Mouse (Mus musculus) thymus, adult 2 months (tissue): ENCODE measurements at regions not wholly inside any gene's neighbourhood (a gene's known extent, or its start where the extent isn't known, plus 50 kb on each side); places are given as distances from the start of the nearest gene placed in this dataset.

Source experiments
- DNase-seq: peaks from one replicate; pipeline ENCODE4 v3.0.0; 2021
- H3K27ac ChIP-seq: fragments of 200-500 bp; 2 replicates; pipeline ENCODE4 v1.5.1; 2012; ENCODE audit warnings: low read length, control low read depth; ENCODE audit not compliant: control insufficient read depth, insufficient read depth
- H3K27me3 ChIP-seq: fragments of 200-500 bp; 2 replicates; pipeline ENCODE4 v1.6.1; 2012; ENCODE audit warnings: mild to moderate bottlenecking, low read length, moderate library complexity, mixed read lengths; ENCODE audit not compliant: control insufficient read depth, insufficient read depth
- H3K36me3 ChIP-seq: fragments of 200-500 bp; 2 replicates; pipeline ENCODE4 v1.6.1; 2012; ENCODE audit warnings: mild to moderate bottlenecking, low read length, moderate library complexity; ENCODE audit not compliant: control insufficient read depth, insufficient read depth
- H3K4me1 ChIP-seq: fragments of 200-500 bp; replicated peaks from 2 replicates; pipeline ENCODE4 v1.6.1; 2012; ENCODE audit warnings: low read length; ENCODE audit not compliant: control insufficient read depth, insufficient read depth
- H3K4me3 ChIP-seq: fragments of 200-500 bp; 2 replicates; pipeline ENCODE4 v1.5.1; 2012; ENCODE audit warnings: mild to moderate bottlenecking, low read length, control low read depth, moderate library complexity; ENCODE audit not compliant: control insufficient read depth, insufficient read depth
- CTCF ChIP-seq: fragments of 200-500 bp; IDR thresholded peaks from 2 replicates; pipeline ENCODE4 v1.5.1; 2012; ENCODE audit warnings: mild to moderate bottlenecking, control low read depth, low read length, moderate library complexity, borderline replicate concordance; ENCODE audit not compliant: control insufficient read depth, poor library complexity, insufficient read depth; ENCODE audit errors: extremely low read depth
- POLR2A ChIP-seq: fragments of 200-500 bp; IDR thresholded peaks from 2 replicates; pipeline ENCODE4 v1.6.1; 2012; ENCODE audit warnings: mild to moderate bottlenecking, low read length, control low read depth, moderate library complexity; ENCODE audit not compliant: control insufficient read depth, poor library complexity, insufficient read depth; ENCODE audit errors: extremely low read depth
- WGBS: fragments of 180-500 bp; shearing (Covaris S2); methylation state at CpG from one replicate; pipeline ENCODE4 v1.1.7; 2018; 5-methylcytosine and 5-hydroxymethylcytosine counted together

DNA sequence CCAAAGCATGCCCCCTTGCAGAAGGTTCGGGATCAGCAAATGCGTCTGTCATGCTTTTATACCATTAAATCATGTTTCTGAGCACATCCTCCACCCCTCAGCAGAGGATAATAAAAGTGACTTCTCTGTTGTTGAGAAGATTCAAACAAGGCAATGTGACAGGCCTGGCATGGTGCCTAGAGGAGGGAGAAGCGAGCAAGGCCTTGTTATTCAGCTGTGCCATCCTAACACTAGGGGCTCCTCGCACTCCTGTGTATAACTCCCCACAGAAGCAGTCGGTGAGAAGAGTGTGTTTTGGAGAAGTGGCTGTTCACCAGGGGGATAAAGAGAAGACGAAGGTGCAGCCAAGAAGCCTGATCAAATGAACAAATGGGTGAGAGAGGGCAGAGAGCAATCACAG is 330.3 kb downstream of the Cmpk2 start:
- Histone ChIP-seq H3K4me1 (no peaks in the 10 kb centered on the region), H3K27ac (no peak overlapping the region), H3K27me3 (no peaks in the 10 kb centered on the region), H3K36me3 (no peaks in the 10 kb centered on the region), H3K4me3 (no peak overlapping the region)
- no peak for DNase-seq
- WGBS: 89% methylated on average over 6 of the region's 6 CpGs
- TF ChIP-seq POLR2A (no peak), CTCF (no peak)

DNA sequence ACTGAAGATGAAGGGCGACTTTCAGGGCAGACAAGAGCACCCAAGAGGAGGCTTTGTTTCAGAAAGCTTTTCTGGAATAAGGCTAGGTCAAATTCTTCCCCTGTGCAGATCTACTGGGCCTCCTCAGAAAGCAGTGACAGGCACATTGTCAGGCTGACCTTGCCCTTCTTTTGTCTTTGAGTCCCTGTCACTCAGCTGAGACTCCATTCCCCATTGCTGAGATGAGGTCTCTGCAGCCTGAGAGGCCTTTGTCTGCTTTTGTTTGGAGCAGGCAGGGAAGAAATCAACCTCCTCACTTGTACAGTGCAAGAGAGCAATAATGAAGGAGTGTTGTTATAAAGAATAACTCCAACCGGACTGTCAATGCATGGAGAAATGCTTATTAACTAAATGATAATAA is 327.4 kb downstream of the Cmpk2 start:
- no peak overlapping the region for H3K27ac ChIP-seq
- 92% methylated on average over 2 of the region's 2 CpGs for WGBS
- H3K4me1 ChIP-seq: no peaks in the 10 kb centered on the region
- no peak for TF ChIP-seq POLR2A
- no peak for TF ChIP-seq CTCF
- DNase-seq: no peak
- no peaks in the 10 kb centered on the region for H3K27me3 ChIP-seq
- no peaks in the 10 kb centered on the region for H3K36me3 ChIP-seq
- no peak overlapping the region for H3K4me3 ChIP-seq

DNA sequence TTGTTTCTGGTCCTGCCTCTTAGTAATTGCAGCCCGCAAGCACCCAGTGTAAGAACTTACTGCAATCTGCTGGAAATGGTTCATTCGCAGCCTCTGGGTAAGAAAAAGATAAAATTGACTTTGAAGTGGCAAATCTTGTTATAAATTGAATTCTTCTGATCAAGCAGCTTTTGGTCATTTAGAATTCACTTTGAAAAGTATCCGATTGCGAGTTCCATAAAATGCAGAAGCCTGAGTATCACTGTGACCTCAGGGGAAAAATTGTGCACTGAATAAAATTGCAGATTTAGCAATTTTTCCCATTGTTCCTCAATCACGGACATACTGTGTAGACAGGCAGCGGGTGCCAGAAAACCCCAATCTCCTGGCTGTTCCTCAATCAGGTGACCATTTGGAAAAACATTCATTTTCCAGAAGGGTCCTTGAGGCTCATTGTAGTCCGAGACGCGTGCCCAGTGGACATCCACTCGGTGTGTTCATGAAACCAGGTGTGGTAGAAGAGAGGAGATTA is 320.4 kb downstream of the Cmpk2 start:
- no peak for DNase-seq
- Histone ChIP-seq H3K36me3 (no peaks in the 10 kb centered on the region), H3K4me3 (no peak overlapping the region), H3K4me1 (no peaks in the 10 kb centered on the region), H3K27ac (no peak overlapping the region), H3K27me3 (no peaks in the 10 kb centered on the region)
- TF ChIP-seq CTCF (no peak), POLR2A (no peak)
- WGBS: 94% methylated on average over 10 of the region's 10 CpGs

DNA sequence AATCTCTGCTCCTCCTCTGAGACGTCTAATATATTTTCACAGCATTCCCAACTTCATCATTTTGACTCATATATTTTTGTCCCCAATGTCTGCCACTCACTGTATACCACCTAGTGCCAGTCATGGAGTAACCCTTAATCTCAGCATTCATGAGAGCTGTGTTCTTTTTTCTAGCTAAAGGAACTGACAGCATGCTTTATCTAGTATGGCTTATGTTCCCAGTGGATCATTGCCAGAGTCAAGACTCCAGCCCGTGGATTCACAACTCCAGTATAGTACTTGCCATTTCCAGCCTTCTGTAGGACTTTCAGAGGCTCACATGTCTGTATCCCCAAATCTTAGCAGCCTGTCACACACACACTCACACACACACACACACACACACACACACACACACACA is 316.5 kb downstream of the Cmpk2 start:
- H3K4me3 ChIP-seq: no peak overlapping the region
- 81% methylated on average over 2 of the region's 2 CpGs for WGBS
- H3K36me3 ChIP-seq: no peaks in the 10 kb centered on the region
- no peak for DNase-seq
- TF ChIP-seq POLR2A: no peak
- no peak for TF ChIP-seq CTCF
- no peaks in the 10 kb centered on the region for H3K27me3 ChIP-seq
- no peak overlapping the region for H3K27ac ChIP-seq
- H3K4me1 ChIP-seq: no peaks in the 10 kb centered on the region

DNA sequence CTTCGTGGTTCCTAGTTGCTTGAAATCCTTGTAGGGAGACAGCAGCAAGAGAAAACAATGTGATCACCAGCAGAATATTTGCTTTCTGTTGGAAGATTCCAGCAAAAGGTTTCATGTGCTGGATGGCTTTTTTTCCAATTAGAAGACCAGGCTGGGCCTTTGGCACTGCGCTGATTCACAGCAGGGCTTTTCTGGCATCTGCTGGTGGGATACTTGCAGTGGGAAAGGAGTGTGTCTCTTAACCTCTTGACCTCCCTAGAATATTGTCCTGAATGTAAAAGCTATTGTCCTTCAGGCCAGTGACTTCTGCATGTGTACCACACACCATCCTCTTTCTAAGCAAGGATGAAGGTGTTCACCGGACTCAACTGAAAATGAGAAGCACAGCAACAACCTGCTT is 315.4 kb downstream of the Cmpk2 start:
- Histone ChIP-seq H3K4me3 (no peak overlapping the region), H3K27me3 (no peaks in the 10 kb centered on the region), H3K36me3 (no peaks in the 10 kb centered on the region), H3K27ac (no peak overlapping the region), H3K4me1 (no peaks in the 10 kb centered on the region)
- TF ChIP-seq POLR2A (no peak), CTCF (no peak)
- WGBS: 94% methylated on average over 3 of the region's 3 CpGs
- DNase-seq: no peak

DNA sequence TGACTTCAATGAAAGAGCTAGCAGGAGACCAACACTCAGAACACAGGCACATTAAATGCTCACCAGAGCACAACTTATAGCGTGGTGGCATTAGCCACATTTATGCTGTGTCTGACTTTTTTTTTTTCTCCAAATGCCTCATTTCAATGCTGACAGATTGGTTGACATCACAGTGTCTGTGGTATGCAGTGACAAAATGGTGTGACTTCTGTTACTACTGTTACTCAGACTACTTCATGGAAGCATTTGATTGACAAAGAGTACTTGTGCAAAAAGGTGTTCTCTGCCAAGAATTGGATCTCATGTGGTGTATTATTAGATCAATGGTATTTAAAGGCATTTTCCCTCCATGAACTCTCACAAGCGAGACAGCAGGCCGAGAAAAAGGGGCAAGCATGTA is 314.8 kb downstream of the Cmpk2 start:
- DNase-seq: no peak
- WGBS: 94% methylated on average over 3 of the region's 3 CpGs
- H3K27ac ChIP-seq: no peak overlapping the region
- H3K4me1 ChIP-seq: no peaks in the 10 kb centered on the region
- H3K36me3 ChIP-seq: no peaks in the 10 kb centered on the region
- no peak overlapping the region for H3K4me3 ChIP-seq
- TF ChIP-seq POLR2A (no peak), CTCF (no peak)
- H3K27me3 ChIP-seq: no peaks in the 10 kb centered on the region

DNA sequence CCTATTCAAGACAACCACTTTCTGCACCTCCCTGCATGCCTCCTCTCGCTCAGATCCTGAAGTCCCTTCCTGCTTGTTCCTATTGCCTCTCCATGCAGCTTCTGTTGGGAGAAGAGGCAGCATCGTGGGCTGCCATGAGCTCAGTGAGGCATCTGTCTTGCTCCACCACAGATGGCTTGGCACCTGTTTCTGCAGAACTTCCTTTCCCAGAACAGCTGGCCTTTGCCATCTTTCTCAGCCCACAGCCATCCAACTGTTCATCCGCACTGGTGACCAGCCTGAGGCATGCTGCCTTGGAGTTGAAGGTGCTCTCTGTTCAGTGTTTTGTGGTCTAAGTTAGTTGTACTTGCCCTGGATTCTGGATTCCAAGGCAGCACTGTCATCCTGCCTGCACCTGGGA is 312.5 kb downstream of the Cmpk2 start:
- no peak overlapping the region for H3K4me3 ChIP-seq
- 78% methylated on average over 3 of the region's 3 CpGs for WGBS
- H3K27ac ChIP-seq: no peak overlapping the region
- no peaks in the 10 kb centered on the region for H3K27me3 ChIP-seq
- no peak for TF ChIP-seq CTCF
- TF ChIP-seq POLR2A: no peak
- DNase-seq: no peak
- no peaks in the 10 kb centered on the region for H3K36me3 ChIP-seq
- H3K4me1 ChIP-seq: no peaks in the 10 kb centered on the region
